Comparison of ENCODE assay signal across 8 mouse cellular contexts in the genomic region with DNA sequence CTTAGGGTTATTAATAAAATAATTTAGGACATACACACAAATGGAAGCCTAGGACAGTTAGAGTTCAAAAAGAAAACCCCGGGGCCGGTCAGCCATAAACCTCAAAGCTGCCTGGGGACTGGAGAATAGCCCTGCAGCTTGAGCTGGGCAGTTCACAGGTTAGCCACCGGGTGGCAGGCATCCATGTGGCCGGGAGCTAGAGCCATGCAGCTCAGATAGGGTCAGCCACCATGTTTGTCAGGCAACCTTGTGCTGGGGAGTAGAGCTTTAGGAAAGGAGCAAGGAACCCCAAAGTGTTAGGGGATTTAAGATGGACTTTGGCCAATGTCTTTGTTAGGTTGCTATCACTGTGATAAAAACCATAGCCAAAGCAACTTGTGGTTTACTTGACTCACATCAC. TPM values are rescaled to one million over a fixed set of nuclear protein-coding genes. Genes with fewer than 3 reads are reported as not detected.
DNase-seq lines count a peak whose midpoint lies in the region; ATAC-seq lines count a peak whose summit lies in the region.

No protein-coding gene starts in this region.

- H3K4me1 ChIP-seq in midbrain, embryonic 10.5 days: peaks cover 24% of the 10 kb centered on the region
- peaks cover 25% of the 10 kb centered on the region for H3K4me1 ChIP-seq in midbrain, embryonic 13.5 days (replicated peaks)

- H3K36me3 ChIP-seq in midbrain, embryonic 10.5 days: peaks cover 13% of the 10 kb centered on the region
- H3K36me3 ChIP-seq in midbrain, embryonic 13.5 days: peaks cover 8% of the 10 kb centered on the region

- WGBS in midbrain, embryonic 10.5 days: 27% methylated on average over 4 of the region's 4 CpGs
- 30% methylated on average over 4 of the region's 4 CpGs for WGBS in midbrain, embryonic 13.5 days

- no peak overlapping the region for H3K9ac ChIP-seq in midbrain, embryonic 13.5 days (replicated peaks)

- no peaks in the 10 kb centered on the region for H3K27me3 ChIP-seq in midbrain, embryonic 10.5 days (ENCODE audit: low read depth, poor library complexity, severe bottlenecking)
- no peaks in the 10 kb centered on the region for H3K27me3 ChIP-seq in midbrain, embryonic 13.5 days

- H3K27ac ChIP-seq in midbrain, embryonic 10.5 days (replicated peaks): no peak overlapping the region
- H3K27ac ChIP-seq in midbrain, embryonic 13.5 days: no peak overlapping the region

- DNase-seq in adrenal gland, adult (ENCODE audit: inconsistent age in 2 of 2, low spot score in 1 of 2): peak; percentile 52 to 83
- no peak for DNase-seq in adrenal gland, postnatal 4 days (ENCODE audit: low spot score in 2 of 2)
- DNase-seq in midbrain, embryonic 10.5 days (ENCODE audit: low spot score): peak; percentile 74
- peak; percentile 46 for DNase-seq in c-Kit-positive CD71-positive TER-119-negative erythroid progenitor cells, embryonic 14.5 days (ENCODE audit: low read depth)
- peak; percentile 66 for DNase-seq in lung, postnatal 36 days
- peak; percentile 67 for DNase-seq in spleen, postnatal 36 days (ENCODE audit: low spot score in 2 of 2)

- no peak overlapping the region for H3K4me2 ChIP-seq in midbrain, embryonic 13.5 days (replicated peaks)

- ATAC-seq in midbrain, embryonic 13.5 days: no peak
- ATAC-seq in hematopoietic stem cell, adult 5-6 weeks (replicated peaks in 1 of 2; ENCODE audit: insufficient read depth in 1 of 2, low FRiP score in 2 of 2, low TSS enrichment in 1 of 2, low read depth in 1 of 2, poor library complexity in 2 of 2, severe bottlenecking in 2 of 2): 0 out of 4 replicates have a peak, but pooled peaks have one; percentile 23 to 25

- no peaks in the 10 kb centered on the region for H3K9me3 ChIP-seq in midbrain, embryonic 10.5 days (replicated peaks)
- H3K9me3 ChIP-seq in midbrain, embryonic 13.5 days: no peaks in the 10 kb centered on the region

- H3K4me3 ChIP-seq in midbrain, embryonic 10.5 days: no peak overlapping the region
- H3K4me3 ChIP-seq in midbrain, embryonic 13.5 days (replicated peaks): no peak overlapping the region

RNA-seq across cellular contexts. Expression of a gene that starts 2.7 kb away (rescaled TPM):
- total RNA-seq in adrenal gland, postnatal 4 days (2021): 10 to 100 TPM; 70.9 to 81.6 TPM
- 61.7 and 70.5 TPM in 2 replicates for polyA plus RNA-seq in midbrain, embryonic 10.5 days (2016; fragmentation: Nextera tagmentation; extraction: Ambion mirVana)
- polyA plus RNA-seq in midbrain, embryonic 13.5 days (2015; fragmentation: Nextera tagmentation; extraction: Ambion mirVana): 34.6 and 35.5 TPM in 2 replicates
- 19.9 and 36.6 TPM in 2 replicates for total RNA-seq in hematopoietic stem cell, adult 5-6 weeks (2017)

RNA-seq across cellular contexts. Expression of a gene that starts 9.9 kb away (rescaled TPM):
- total RNA-seq in adrenal gland, postnatal 4 days (2021): not detected
- not detected in 2 replicates for polyA plus RNA-seq in midbrain, embryonic 10.5 days (2016; fragmentation: Nextera tagmentation; extraction: Ambion mirVana)
- polyA plus RNA-seq in midbrain, embryonic 13.5 days (2015; fragmentation: Nextera tagmentation; extraction: Ambion mirVana): not detected in 2 replicates
- not detected in 2 replicates for total RNA-seq in hematopoietic stem cell, adult 5-6 weeks (2017)

RNA-seq across cellular contexts. Expression of a gene that starts 22.7 kb away (rescaled TPM):
- total RNA-seq in adrenal gland, postnatal 4 days (2021): 10 to 100 TPM in 1 of 2 experiments, 1 to 10 TPM in 1; 4.7 to 12.6 TPM
- 17.2 and 39.7 TPM in 2 replicates for polyA plus RNA-seq in midbrain, embryonic 10.5 days (2016; fragmentation: Nextera tagmentation; extraction: Ambion mirVana)
- polyA plus RNA-seq in midbrain, embryonic 13.5 days (2015; fragmentation: Nextera tagmentation; extraction: Ambion mirVana): 96.9 and 101 TPM in 2 replicates
- total RNA-seq in hematopoietic stem cell, adult 5-6 weeks (2017): 0.05 TPM in 1 of 2 replicates, not detected in the other

RNA-seq across cellular contexts. Expression of a gene that starts 29.8 kb away (rescaled TPM):
- 10 to 100 TPM; 14.3 to 14.8 TPM for total RNA-seq in adrenal gland, postnatal 4 days (2021)
- 5.6 and 7.1 TPM in 2 replicates for polyA plus RNA-seq in midbrain, embryonic 10.5 days (2016; fragmentation: Nextera tagmentation; extraction: Ambion mirVana)
- 6.4 and 6.8 TPM in 2 replicates for polyA plus RNA-seq in midbrain, embryonic 13.5 days (2015; fragmentation: Nextera tagmentation; extraction: Ambion mirVana)
- 0.25 TPM in 1 of 2 replicates, not detected in the other for total RNA-seq in hematopoietic stem cell, adult 5-6 weeks (2017)

Comparison
In these comparisons a context has a peak if more than half of its experiments do, and no peak if none do; other contexts are left out.
1. DNase-seq: peak in adrenal gland, adult (2 of 2), midbrain, embryonic 10.5 days (single experiment), c-Kit-positive CD71-positive TER-119-negative erythroid progenitor cells, embryonic 14.5 days (single experiment), lung, postnatal 36 days (single experiment) and spleen, postnatal 36 days (2 of 2); none in adrenal gland, postnatal 4 days (0 of 2).